Mouse (Mus musculus) liver, embryonic 14.5 days (tissue): ENCODE measurements at regions not wholly inside any gene's neighbourhood (a gene's known extent, or its start where the extent isn't known, plus 50 kb on each side); places are given as distances from the start of the nearest gene placed in this dataset.

ENCODE experiments used
- ATAC-seq: fragments of 200-750 bp; cut with Nextera tagmentation; 2 replicates; pipeline ENCODE4 v1.8.0; 2017; ENCODE audit warnings: moderate number of reproducible peaks, mild to moderate bottlenecking, moderate library complexity; ENCODE audit not compliant: insufficient read depth
- DNase-seq, 3 experiments: peaks; one replicate each; pipeline ENCODE4 v3.0.0-alpha.2; 2012 to 2013; ENCODE audit warnings: low read depth in 3 of 3, low spot score in 3 of 3
- H3K27ac ChIP-seq: fragments of 300-500 bp; sonication (generic); 2 replicates; pipeline ENCODE4 v1.5.1; 2014; ENCODE audit warnings: moderate library complexity, mild to moderate bottlenecking, control low read depth, inconsistent platforms
- H3K27me3 ChIP-seq: fragments of 300-500 bp; sonication (generic); 2 replicates; pipeline ENCODE4 v1.6.1; 2014; ENCODE audit warnings: mild to moderate bottlenecking, low read length, moderate library complexity; ENCODE audit not compliant: control insufficient read depth, insufficient read depth
- H3K36me3 ChIP-seq: fragments of 300-500 bp; sonication (generic); replicated peaks from 2 replicates; pipeline ENCODE4 v1.6.1; 2014; ENCODE audit warnings: low read depth; ENCODE audit not compliant: control insufficient read depth, insufficient read depth
- H3K4me1 ChIP-seq, 2 experiments: fragments of 200-500 bp in 1 of 2; fragments of 300-500 bp in 1 of 2; sonication (generic) in 1 of 2; replicated peaks; 2 replicates each; pipeline ENCODE4 v1.6.1; 2012 to 2014; ENCODE audit warnings: antibody characterized with exemption in 1 of 2, inconsistent platforms in 1 of 2, low read length in 1 of 2; ENCODE audit not compliant: control insufficient read depth in 2 of 2, insufficient read depth in 2 of 2
- H3K4me2 ChIP-seq: fragments of 300-500 bp; sonication (generic); 2 replicates; pipeline ENCODE4 v1.6.1; 2014; ENCODE audit warnings: low read depth, mild to moderate bottlenecking, control low read depth, moderate library complexity
- H3K4me3 ChIP-seq, 2 experiments: fragments of 200-500 bp in 1 of 2; fragments of 300-500 bp in 1 of 2; sonication (generic) in 1 of 2; 2 replicates each; pipeline ENCODE4 v1.5.1; 2012 to 2014; ENCODE audit warnings: low read depth in 2 of 2, low read length in 2 of 2, mild to moderate bottlenecking in 2 of 2, control low read depth in 1 of 2, inconsistent platforms in 1 of 2, moderate library complexity in 1 of 2; ENCODE audit not compliant: insufficient read depth in 1 of 2
- H3K9ac ChIP-seq: fragments of 300-500 bp; sonication (generic); replicated peaks from 2 replicates; pipeline ENCODE4 v1.6.1; 2014; ENCODE audit warnings: mild to moderate bottlenecking, control low read depth, moderate library complexity
- H3K9me3 ChIP-seq: fragments of 300-500 bp; sonication (generic); 2 replicates; pipeline ENCODE4 v1.6.1; 2016; ENCODE audit warnings: low read length, mixed read lengths; ENCODE audit not compliant: control insufficient read depth
- CTCF ChIP-seq: IDR thresholded peaks from 2 replicates; pipeline ENCODE4 v1.5.1; 2016; ENCODE audit warnings: antibody characterized with exemption, low read depth, control low read depth
- EP300 ChIP-seq: IDR thresholded peaks from 2 replicates; pipeline ENCODE4 v1.6.1; 2016; ENCODE audit warnings: antibody characterized with exemption, low read depth
- WGBS: fragments of 180-500 bp; shearing (Covaris S2); extraction: QIAGEN DNeasy Blood & Tissue Kit; methylation state at CpG from one replicate; pipeline ENCODE4 v1.1.7; 2014; ENCODE audit not compliant: insufficient replicate concordance; 5-methylcytosine and 5-hydroxymethylcytosine counted together

DNA sequence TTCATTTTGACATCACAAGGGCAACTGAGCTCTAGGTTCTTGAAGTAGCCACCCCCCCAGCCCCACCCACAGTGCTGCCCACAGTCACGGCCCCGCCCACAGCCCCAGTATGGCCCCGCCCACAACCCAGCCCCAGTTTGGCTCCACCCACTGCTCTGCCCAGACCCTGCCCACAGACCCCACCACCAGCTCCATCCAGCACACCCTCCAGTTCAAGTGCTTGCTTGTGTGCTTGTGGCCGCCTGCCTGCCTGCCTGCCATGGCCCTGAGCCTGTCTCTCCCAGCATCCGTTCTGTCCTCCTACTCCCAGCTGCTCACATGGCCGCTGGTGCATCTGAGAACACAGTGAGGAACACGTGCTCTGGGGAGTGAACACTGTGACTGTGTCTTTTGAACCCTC is 92.0 kb downstream of the Barhl2 start:
- no peak for DNase-seq
- H3K4me3 ChIP-seq = no peak overlapping the region
- H3K36me3 ChIP-seq = no peaks in the 10 kb centered on the region
- ATAC-seq = no peak
- H3K4me2 ChIP-seq = no peak overlapping the region
- no peaks in the 10 kb centered on the region for H3K9me3 ChIP-seq
- H3K9ac ChIP-seq = no peak overlapping the region
- WGBS = 52% methylated on average over 7 of the region's 7 CpGs
- H3K27me3 ChIP-seq = no peaks in the 10 kb centered on the region
- TF ChIP-seq CTCF (no peak), EP300 (no peak)
- H3K27ac ChIP-seq = no peak overlapping the region
- no peaks in the 10 kb centered on the region for H3K4me1 ChIP-seq

DNA sequence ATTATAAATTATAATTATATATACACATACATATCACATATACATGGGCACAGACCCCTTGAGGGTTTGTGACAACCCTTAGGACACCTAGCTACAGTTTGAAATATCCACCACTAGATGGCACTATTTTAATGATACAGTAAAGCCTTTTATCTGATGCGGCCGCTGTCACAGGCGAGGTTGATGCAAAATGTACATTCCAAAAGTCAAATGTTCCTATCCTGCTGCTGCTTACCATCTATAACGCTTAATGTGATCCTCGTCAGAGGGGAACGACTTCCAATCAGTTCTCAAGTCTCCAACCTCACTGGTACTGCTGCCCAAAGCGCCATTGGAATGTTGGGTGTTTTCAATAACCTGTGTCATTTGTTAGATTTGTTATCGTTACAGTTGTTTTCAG is 92.9 kb downstream of the Barhl2 start:
- no peak for ATAC-seq
- no peaks in the 10 kb centered on the region for H3K9me3 ChIP-seq

DNA sequence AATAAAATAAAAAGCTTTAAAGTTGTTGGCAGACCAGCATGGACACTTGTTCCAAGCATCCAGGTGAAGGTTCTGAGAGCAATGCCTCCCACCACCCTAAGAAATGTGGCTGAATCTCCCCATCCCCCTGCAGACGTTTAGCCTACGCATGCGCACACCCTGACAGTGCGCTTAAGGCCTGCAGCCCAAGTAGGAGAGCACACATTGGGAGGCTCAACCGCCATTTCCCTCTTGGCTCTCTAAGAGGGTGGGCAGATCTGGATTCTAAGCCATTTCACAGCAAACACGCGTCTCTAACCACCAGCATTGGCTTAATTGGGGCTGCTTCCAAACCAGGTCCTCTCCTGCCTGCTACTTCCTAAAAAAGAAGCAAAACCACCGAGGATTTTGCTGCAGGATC is 106.6 kb downstream of the Barhl2 start:
- no peak overlapping the region for H3K9ac ChIP-seq

More for the DNA sequence above, 92.9 kb downstream of the Barhl2 start:
- Histone ChIP-seq H3K4me2 (no peak overlapping the region), H3K27me3 (no peaks in the 10 kb centered on the region), H3K9ac (no peak overlapping the region), H3K4me1 (no peaks in the 10 kb centered on the region), H3K36me3 (no peaks in the 10 kb centered on the region), H3K4me3 (no peak overlapping the region), H3K27ac (no peak overlapping the region)
- no peak for DNase-seq
- 40% methylated on average over 8 of the region's 8 CpGs for WGBS
- TF ChIP-seq EP300 = no peak
- TF ChIP-seq CTCF = peak; percentile 37; the same call in 1 of the 2 replicates

DNA sequence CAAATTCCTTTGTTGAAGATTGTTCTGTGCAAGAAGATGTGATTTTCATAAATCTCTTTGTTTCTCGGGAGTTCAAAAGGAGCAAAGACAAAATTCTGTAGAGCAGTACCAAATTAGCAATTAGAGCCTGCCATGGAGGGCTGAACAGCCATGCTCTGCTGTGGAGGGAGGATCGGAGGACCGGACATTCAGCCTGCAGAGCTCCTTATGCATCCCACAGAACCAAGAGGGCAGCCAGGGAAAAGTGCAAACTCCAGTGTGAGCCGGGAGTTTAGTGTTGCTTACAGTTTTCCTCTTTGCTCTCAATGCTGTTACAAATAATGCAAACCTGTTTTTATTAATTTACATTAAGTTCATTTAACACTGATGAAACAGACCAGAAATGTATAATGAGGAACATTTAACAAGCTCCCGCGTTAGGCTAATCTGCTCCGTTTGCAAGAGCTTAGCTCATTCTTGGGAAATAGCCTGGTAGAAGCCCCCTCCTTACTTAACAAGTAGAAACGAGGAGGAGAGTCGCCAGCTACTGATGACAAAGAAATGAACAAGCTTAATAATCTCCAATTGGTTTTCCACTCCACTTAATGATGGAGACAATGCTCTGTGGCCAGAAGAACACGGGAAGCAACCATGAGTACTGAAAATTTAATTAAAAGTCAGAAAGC is 108.0 kb downstream of the Barhl2 start:
- no peaks in the 10 kb centered on the region for H3K36me3 ChIP-seq
- TF ChIP-seq EP300 = no peak
- no peak for TF ChIP-seq CTCF
- H3K4me1 ChIP-seq = no peaks in the 10 kb centered on the region
- no peak overlapping the region for H3K27ac ChIP-seq
- no peak overlapping the region for H3K4me2 ChIP-seq
- no peak overlapping the region for H3K9ac ChIP-seq
- DNase-seq (no peak), ATAC-seq (no peak)
- no peaks in the 10 kb centered on the region for H3K27me3 ChIP-seq
- no peaks in the 10 kb centered on the region for H3K9me3 ChIP-seq
- 47% methylated on average over 10 of the region's 10 CpGs for WGBS
- H3K4me3 ChIP-seq = no peak overlapping the region

More for the DNA sequence above, 106.6 kb downstream of the Barhl2 start:
- no peak overlapping the region for H3K4me2 ChIP-seq
- H3K27ac ChIP-seq = no peak overlapping the region
- DNase-seq (no peak), ATAC-seq (no peak)
- TF ChIP-seq CTCF = no peak
- TF ChIP-seq EP300 = no peak
- H3K4me3 ChIP-seq = no peak overlapping the region
- H3K27me3 ChIP-seq = no peaks in the 10 kb centered on the region
- no peaks in the 10 kb centered on the region for H3K4me1 ChIP-seq
- no peaks in the 10 kb centered on the region for H3K36me3 ChIP-seq
- WGBS = 66% methylated on average over 8 of the region's 8 CpGs
- no peaks in the 10 kb centered on the region for H3K9me3 ChIP-seq

DNA sequence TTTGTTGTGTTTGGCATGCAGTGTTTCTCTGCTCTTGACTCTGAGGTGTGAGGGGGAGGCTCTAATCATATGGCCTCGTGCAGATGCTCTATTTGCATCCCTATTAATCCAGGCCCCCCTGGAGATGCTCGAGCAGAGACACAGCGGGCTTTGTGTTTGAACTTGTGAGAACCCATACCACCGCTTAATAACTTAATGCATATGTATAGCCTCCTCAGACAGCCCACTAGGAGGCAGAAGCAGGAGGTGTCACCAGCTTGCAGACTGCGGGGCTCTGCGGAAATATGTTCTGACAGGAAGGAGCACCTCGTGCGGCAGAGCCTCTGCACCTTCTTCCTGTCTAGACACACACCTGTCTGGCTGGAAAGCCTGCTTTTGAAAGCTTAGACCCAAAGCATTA is 113.7 kb downstream of the Barhl2 start:
- Histone ChIP-seq H3K27ac (no peak overlapping the region), H3K9me3 (no peaks in the 10 kb centered on the region), H3K27me3 (no peaks in the 10 kb centered on the region; the same call in 1 of the 2 replicates), H3K36me3 (no peaks in the 10 kb centered on the region), H3K4me1 (no peaks in the 10 kb centered on the region), H3K4me2 (no peak overlapping the region), H3K9ac (no peak overlapping the region), H3K4me3 (no peak overlapping the region)
- 2% methylated on average over 8 of the region's 8 CpGs for WGBS
- ATAC-seq (no peak), DNase-seq (no peak)
- TF ChIP-seq EP300 (no peak), CTCF (no peak)
